Mouse (Mus musculus): ENCODE data around the gene Myh9. TPM values are rescaled to one million over a fixed set of nuclear protein-coding genes. Genes with fewer than 3 reads are reported as not detected.
"Not testable (repeated sequence)": the region's sequence is repeated elsewhere in the genome, so short reads cannot be mapped to it uniquely, and the experiment has no call there.

The Myh9 gene
- polyA plus RNA-seq, 2 experiments from 2014 or later: 243 to 280 TPM

- peak; percentile 65 for ATAC-seq
These were observed 91.5 kb downstream of the Myh9 start for GRCm38 (mm10) chr15:77750461-77750860.

- ATAC-seq: no peak
These were observed 92.3 kb downstream of the Myh9 start for GRCm38 (mm10) chr15:77749717-77750116.

- no peak for ATAC-seq
These were observed 93.6 kb downstream of the Myh9 start for GRCm38 (mm10) chr15:77748414-77748813.

DNA sequence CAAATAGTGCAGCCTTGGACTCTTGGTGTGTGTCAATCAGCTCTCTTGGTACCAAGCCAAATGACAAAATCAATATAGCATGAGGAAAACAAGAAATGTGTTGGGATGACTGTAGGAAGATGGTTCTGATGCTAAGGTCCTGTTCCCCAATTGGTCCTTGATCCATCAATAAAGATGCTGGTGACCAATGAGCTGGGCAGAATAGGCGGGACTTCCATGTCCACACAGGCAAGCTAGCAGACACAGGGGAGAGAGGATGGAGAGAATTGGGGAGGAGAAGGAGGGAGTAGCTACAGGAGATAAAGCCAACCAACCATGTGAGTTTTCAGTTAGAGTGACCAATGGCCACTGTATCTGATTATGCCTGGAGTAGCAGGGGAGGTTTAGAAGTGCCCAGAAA lies 95.6 kb downstream of the Myh9 start:
- no peak for ATAC-seq

GRCm38 (mm10) chr15:77745081-77745480 lies 96.9 kb downstream of the Myh9 start:
- no peak for ATAC-seq

GRCm38 (mm10) chr15:77744632-77745031 lies 97.3 kb downstream of the Myh9 start:
- no peak for ATAC-seq

DNA sequence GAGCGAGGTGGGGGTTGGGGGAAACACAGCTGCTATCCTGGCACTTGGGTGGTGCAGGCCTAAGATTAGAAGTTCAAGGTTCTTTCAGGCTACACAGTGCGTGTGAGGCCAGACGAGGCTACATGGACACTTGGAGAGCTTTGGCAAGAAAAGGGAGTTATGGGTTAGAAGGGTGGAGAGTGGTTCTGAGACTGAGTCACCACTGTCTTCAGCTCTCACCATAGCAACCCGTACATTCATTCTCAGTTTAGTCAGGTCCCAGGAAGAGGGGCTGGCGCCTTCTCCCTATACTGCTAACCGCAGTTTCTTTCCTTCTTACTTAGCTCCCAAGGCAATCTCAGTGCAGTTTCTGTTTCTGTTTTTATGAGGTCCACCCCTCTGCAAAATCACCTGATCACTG lies 100.4 kb downstream of the Myh9 start:
- ATAC-seq: not testable (repeated sequence)

DNA sequence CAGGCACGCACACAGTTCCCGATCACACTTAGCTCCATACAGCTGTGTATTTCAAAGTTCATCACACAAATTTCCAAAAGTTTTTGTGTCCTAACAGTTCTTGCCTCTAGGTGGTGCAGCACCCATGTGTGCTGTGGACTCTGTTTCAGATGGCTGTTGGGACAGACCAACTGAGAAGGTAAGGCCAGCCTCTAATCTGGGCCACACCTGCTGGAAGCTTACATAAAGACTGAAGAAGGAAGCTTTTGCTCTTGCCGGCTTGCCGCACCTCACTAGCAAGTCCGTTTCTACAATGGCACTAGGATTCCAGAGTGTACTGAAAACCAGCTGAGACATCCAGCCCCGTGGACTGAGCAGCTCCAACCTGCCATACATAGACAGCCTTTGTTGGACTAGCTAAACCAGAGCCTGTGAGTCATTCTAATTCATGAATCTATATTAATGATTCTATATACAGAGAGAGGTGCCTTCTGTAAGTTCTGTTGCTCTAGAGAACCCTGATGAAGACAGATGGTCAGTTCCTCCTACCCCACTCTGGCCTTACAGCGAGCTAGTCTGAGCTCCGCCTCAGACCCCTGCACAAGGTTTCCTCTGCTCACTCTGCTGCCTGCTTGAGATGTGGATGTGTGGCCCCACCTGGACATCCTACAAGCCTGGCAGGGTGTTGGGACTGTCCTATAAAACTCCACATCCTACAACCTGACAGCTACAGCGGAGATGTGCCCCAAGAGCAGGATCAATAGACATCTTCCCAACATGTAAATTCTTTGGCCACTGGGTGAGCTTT lies 101.3 kb downstream of the Myh9 start:
- no peak for ATAC-seq

DNA sequence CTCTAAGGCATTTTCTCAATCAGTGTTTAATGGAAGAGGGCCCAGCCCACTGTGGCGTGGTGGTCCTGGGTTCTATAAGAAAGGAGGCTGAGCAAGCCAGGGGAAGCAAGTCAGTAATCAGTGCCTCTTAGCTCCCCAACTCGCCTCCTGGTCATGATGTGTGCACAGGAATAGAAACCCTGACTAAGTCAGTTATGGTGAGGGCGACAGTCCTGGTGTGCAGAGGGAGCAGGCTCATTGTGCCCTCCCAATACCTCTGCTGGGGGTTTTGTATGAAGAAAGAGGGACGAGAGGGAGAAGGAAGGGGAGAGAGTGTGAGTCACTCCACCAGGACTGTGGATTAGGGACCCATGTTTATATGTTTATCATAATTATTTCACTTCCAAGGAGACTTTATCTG lies 108.1 kb downstream of the Myh9 start:
- not testable (repeated sequence) for ATAC-seq

DNA sequence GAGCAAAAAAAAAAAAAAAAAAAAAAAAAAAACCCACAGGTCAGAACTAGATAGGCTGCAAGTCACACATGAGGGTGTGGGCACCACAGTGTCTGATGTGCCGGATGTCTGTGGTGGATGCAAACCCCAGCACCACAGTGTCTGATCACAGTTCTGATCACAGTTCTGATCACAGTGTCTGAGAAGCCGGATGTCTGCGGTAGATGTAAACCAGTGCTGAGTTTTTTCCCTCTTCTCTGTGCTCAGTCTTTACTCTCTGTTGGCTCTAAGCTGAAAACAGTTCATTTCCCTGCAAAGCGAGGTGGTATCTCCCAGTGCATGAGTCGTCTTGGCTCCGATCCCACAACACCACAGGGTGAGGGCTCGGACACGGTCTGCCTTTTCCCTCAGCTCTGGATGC lies 108.6 kb downstream of the Myh9 start:
- ATAC-seq: peak; percentile 99

- ATAC-seq: not testable (repeated sequence)
These were observed 109.1 kb downstream of the Myh9 start for GRCm38 (mm10) chr15:77732851-77733250.

GRCm38 (mm10) chr15:77731605-77732004 lies 110.4 kb downstream of the Myh9 start:
- no peak for ATAC-seq

DNA sequence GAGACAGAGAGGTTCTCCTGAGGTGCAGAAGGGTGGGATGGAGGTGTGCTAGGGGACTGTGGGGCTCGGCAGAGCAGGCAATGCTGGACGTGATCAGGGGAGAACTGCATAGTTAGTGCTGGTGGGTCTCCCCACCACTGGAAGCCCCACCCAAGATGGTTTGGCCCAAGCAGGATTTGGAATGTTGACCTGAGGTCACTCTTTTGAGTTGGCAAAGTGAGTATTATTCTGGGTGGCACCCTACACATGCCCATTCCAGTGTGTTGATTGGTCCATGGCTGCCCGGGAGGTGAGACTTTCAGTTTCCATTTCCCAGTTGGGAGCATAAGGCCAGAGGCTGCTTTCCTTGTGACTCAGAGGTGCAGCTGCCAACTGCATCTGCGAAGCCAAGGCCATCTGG lies 113.2 kb downstream of the Myh9 start, which contains the start of gene Apol9b:
TSS of gene Apol9b (plus strand) at position 301 of the 400 bp plus-strand sequence.
- not testable (repeated sequence) for ATAC-seq

- ATAC-seq: not testable (repeated sequence)
These were observed 114.2 kb downstream of the Myh9 start for GRCm38 (mm10) chr15:77727745-77728144.

GRCm38 (mm10) chr15:77727139-77727538 lies 114.8 kb downstream of the Myh9 start:
- peak; percentile 49 for ATAC-seq

DNA sequence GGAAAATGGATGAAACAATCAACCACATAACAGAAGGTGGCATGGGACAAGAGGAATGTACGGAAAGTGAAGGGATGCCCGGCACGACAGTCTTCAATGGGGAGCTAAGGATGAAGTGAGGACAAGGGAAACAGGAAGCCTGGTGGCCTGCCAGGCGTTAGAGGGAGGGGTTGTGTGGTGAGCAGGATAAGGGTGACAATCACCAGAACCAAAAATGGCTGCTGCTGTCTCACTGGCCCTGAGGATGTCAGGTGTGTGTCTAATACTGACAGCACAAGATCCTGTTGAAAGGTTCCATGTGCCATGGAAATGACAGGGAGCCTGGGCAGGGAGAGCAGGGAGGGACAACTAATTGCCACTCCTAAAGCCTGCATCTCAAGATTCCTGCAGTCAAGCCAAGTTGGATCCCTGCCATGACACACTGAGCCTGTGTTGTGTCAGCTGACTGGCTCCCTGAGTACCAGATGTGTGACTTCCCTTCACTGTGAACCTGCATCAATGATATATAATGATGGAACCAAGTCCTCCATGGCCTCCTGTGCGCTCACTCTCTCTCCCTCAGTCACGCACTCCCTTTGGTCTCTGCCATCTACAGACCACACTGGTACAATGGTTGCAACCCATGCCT lies 116.5 kb downstream of the Myh9 start:
- ATAC-seq: not testable (repeated sequence)

DNA sequence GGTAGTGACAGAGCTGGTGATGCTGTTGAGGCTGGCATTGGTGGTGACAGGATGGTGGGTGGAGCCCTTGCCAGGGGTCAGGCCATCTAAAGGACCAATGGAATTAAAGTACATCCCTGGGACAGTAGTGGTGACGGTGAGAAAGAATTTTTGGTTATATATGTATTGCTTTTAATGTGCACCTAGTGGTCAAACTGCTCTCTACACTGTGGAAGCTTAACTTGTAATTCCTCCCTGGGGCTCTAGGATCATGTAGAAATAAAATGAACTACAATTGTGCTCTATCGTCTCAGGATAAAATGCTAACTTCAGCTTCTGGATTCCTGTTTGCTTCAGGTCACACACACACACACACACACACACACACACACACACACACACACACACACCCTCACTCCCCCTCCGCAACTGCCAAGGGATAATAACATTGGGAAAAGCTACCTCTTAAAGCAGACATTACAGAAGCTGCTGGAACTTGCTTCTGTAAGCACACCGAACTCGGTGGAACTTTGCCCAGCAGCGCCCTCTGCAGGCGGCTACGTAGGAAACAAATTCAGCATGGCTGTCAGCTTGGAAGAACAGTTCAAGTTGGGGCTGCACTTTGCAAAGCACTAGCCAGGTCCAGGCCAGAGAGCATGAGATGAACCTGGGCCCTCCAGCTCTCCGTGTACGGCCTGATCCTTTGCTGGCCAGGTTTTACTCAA lies 117.6 kb downstream of the Myh9 start:
- ATAC-seq: not testable (repeated sequence)

DNA sequence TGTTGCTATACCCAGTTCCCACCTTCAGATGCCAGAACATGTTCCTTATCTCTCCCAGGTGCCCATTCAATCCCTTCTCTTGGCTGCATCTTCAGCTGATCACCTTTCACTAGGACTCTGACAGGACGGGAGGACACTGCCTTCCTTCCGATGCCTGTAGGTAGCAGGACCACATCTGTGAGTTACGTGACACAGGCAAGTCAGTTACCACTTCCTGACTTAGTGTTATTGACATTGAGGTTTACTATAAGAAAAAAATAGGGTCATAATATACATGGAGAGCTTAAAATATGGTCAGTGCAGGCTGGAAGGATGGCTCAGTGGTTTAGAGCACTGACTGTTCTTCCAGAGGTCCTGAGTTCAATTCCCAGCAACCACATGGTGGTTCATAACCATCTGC lies 120.5 kb downstream of the Myh9 start:
- peak; percentile 76 for ATAC-seq

DNA sequence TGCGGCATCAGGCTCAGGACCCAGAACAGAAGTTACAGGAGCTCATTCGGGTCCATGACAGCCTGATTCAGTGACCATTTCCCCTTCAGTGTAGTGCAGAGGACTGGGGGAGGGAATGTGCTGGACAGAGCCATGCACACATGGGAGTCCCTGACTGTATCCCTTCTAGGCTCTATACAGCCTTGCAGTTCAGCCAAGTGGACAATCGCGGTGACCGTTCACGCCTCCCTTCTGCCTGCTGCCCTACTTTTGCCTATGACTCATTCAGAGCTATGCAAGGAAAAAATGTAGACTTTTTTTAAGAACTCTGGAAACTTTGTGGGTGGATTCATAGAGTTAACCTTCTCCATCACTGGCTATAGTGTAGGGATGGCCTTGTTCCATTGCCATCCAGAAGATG lies 123.7 kb downstream of the Myh9 start:
- ATAC-seq: not testable (repeated sequence)
